Comparison of ENCODE assay signal across 8 mouse cellular contexts in genomic region chr4:130102111-130102651, GRCm38 (mm10). TPM values are rescaled to one million over a fixed set of nuclear protein-coding genes. Genes with fewer than 3 reads are reported as not detected.
DNase-seq lines count a peak whose midpoint lies in the region; ATAC-seq and TF ChIP-seq lines count a peak whose summit lies in the region.

Gene Pef1, plus strand, starts transcription at chr4:130102558.

- WGBS in kidney, embryonic 14.5 days, result 13% methylated on average over 6 of the region's 6 CpGs
- WGBS in intestine, postnatal 0 days, result 3% methylated on average over 6 of the region's 6 CpGs

- 0 out of 2 replicates have a peak, but pooled peaks cover 2% of the 10 kb centered on the region for H3K9me3 ChIP-seq in kidney, embryonic 14.5 days (ENCODE audit: control insufficient read depth, low read length)
- no peaks in the 10 kb centered on the region for H3K9me3 ChIP-seq in intestine, postnatal 0 days (ENCODE audit: control insufficient read depth)

- 0 out of 2 replicates have a peak, but pooled peaks cover 3% of the 10 kb centered on the region for H3K4me1 ChIP-seq in kidney, embryonic 14.5 days (ENCODE audit: control insufficient read depth, insufficient read depth, low read length)
- H3K4me1 ChIP-seq in intestine, postnatal 0 days (replicated peaks; ENCODE audit: control insufficient read depth, insufficient read depth, low read length), result peaks cover 9% of the 10 kb centered on the region

- H3K9ac ChIP-seq in kidney, embryonic 14.5 days (ENCODE audit: low read depth, low read length), result no peak within 1 kb of the TSS
- peak within 1 kb of the TSS; percentile 22; the same call in 1 of the 2 replicates for H3K9ac ChIP-seq in intestine, postnatal 0 days (ENCODE audit: low read depth, low read length)

- intact Hi-C loops in gastrocnemius, postnatal 36 days (cut with DNase I), result no loop called here

- H3K4me3 ChIP-seq in kidney, embryonic 14.5 days (ENCODE audit: low read length), result no peak within 1 kb of the TSS
- no peak within 1 kb of the TSS for H3K4me3 ChIP-seq in intestine, postnatal 0 days (ENCODE audit: low read depth, low read length)

- no peak within 1 kb of the TSS for H3K4me2 ChIP-seq in kidney, embryonic 14.5 days (replicated peaks; ENCODE audit: low read depth, low read length)
- no peak within 1 kb of the TSS for H3K4me2 ChIP-seq in intestine, postnatal 0 days (replicated peaks; ENCODE audit: low read depth)

- H3K36me3 ChIP-seq in kidney, embryonic 14.5 days (ENCODE audit: control insufficient read depth, insufficient read depth, low read length), result no peaks in the 10 kb centered on the region
- H3K36me3 ChIP-seq in intestine, postnatal 0 days (ENCODE audit: control insufficient read depth, insufficient read depth), result no peaks in the 10 kb centered on the region

- TF ChIP-seq CTCF in intestine, postnatal 0 days (IDR thresholded peaks at IDR 0.05; ENCODE audit: low read depth), result no peak

- no peaks in the 10 kb centered on the region for H3K27me3 ChIP-seq in kidney, embryonic 14.5 days (ENCODE audit: control insufficient read depth, insufficient read depth, low read length)
- H3K27me3 ChIP-seq in intestine, postnatal 0 days (replicated peaks; ENCODE audit: control insufficient read depth, insufficient read depth, low read length), result no peaks in the 10 kb centered on the region

- no peak for ATAC-seq in kidney, embryonic 14.5 days (ENCODE audit: low FRiP score, low TSS enrichment)
- ATAC-seq in intestine, postnatal 0 days, result no peak

- DNase-seq in kidney, adult 18-20 months, result no peak
- no peak for DNase-seq in adrenal gland, postnatal 36 days
- no peak for DNase-seq in gastrocnemius, postnatal 36 days
- DNase-seq in lung, postnatal 10 days, result peak; percentile 56
- no peak for DNase-seq in right cerebral cortex, adult 18-20 months
- no peak for DNase-seq in thymus, adult 18-20 months

- H3K27ac ChIP-seq in kidney, embryonic 14.5 days (ENCODE audit: low read depth, low read length), result no peak within 1 kb of the TSS
- peak within 1 kb of the TSS; percentile 54 for H3K27ac ChIP-seq in intestine, postnatal 0 days (ENCODE audit: low read depth, low read length)

RNA-seq across cellular contexts. Expression of gene Pef1, which starts in this region (rescaled TPM):
- 77.3 and 85.9 TPM in 2 replicates for polyA plus RNA-seq in kidney, embryonic 14.5 days (2014; fragmentation: Nextera tagmentation; extraction: Ambion mirVana)
- 10 to 100 TPM; 74.4 to 84.0 TPM for total RNA-seq in adrenal gland, postnatal 36 days (2021)
- total RNA-seq in gastrocnemius, postnatal 36 days (2021), result 10 to 100 TPM; 32.0 to 34.3 TPM
- 72.7 and 73.4 TPM in 2 replicates for polyA plus RNA-seq in intestine, postnatal 0 days (2015; fragmentation: Nextera tagmentation; extraction: Ambion mirVana)
